Mouse (Mus musculus) heart, adult 2 months (tissue): ENCODE measurements around the gene Sept9.

Experiments used
- CTCF ChIP-seq: fragments of 200-600 bp; IDR thresholded peaks from 2 replicates; pipeline ENCODE4 v1.8.1; 2022; ENCODE audit warnings: antibody characterized with exemption, mild to moderate bottlenecking, moderate library complexity
- EP300 ChIP-seq: fragments of 200-500 bp; IDR thresholded peaks from 2 replicates; pipeline ENCODE4 v1.6.1; 2011; ENCODE audit warnings: low read depth, low read length, control low read depth; ENCODE audit not compliant: insufficient read depth

DNA sequence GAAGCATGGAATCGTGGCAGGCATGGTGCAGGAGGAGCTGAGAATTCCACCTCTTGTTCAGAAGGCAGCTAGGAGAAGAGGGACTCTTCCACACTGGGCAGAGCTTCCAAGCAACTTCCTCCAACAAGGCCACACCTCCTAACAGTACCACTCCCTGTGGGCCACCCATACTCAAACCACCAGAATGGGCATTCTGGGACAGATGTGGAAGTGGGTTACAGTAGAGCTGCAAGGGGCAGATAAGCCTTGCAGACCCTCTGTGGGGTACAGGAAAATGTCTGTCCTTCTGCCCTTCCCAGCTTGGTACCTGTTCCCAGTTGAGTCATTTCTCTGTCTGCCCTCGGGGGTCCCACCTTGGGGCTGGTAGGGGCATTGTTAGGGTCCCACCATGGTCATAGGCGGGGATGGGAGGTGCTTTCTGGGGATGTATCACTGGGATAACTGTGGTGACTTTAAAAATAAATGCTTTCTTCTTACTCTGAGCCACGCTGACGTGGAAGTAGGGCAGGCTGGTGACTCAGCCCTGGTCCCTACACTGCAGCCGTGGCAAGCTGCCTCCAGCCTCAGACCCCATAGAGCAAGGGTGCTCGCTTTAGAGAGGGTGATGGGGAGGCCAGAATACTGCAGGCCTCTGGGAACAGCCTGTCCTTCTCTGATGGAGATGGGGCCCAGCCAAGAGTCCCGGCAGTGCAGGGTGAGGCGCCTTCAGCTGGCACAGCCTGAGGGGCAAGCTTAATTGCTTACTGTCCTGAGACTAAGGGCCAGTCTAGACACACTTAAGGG lies 59.9 kb downstream of the Sept9 start:
- TF ChIP-seq CTCF (no peak), EP300 (no peak)
